Mouse (Mus musculus) neural tube, embryonic 12.5 days (tissue): ENCODE measurements around the gene Faf2. TPM values are rescaled to one million over a fixed set of nuclear protein-coding genes. Genes with fewer than 3 reads are reported as not detected.

Experiments used
- ATAC-seq: fragments of 200-750 bp; cut with Nextera tagmentation; 2 replicates; pipeline ENCODE4 v1.8.0; 2017; ENCODE audit warnings: low read depth, mild to moderate bottlenecking, moderate TSS enrichment, moderate library complexity; ENCODE audit not compliant: low FRiP score
- H3K27ac ChIP-seq: fragments of 300-500 bp; sonication (generic); 2 replicates; pipeline ENCODE4 v1.5.1; 2016
- H3K27me3 ChIP-seq: fragments of 300-500 bp; sonication (generic); replicated peaks from 2 replicates; pipeline ENCODE4 v1.6.1; 2016; ENCODE audit warnings: mild to moderate bottlenecking
- H3K36me3 ChIP-seq: fragments of 300-500 bp; sonication (generic); 2 replicates; pipeline ENCODE4 v1.6.1; 2016; ENCODE audit warnings: mild to moderate bottlenecking
- H3K4me1 ChIP-seq: fragments of 300-500 bp; sonication (generic); 2 replicates; pipeline ENCODE4 v1.6.1; 2016
- H3K4me2 ChIP-seq: fragments of 300-500 bp; sonication (generic); replicated peaks from 2 replicates; pipeline ENCODE4 v1.6.1; 2016; ENCODE audit warnings: mild to moderate bottlenecking
- H3K4me3 ChIP-seq: fragments of 300-500 bp; sonication (generic); 2 replicates; pipeline ENCODE4 v1.5.1; 2016
- H3K9ac ChIP-seq: fragments of 300-500 bp; sonication (generic); 2 replicates; pipeline ENCODE4 v1.6.1; 2016; ENCODE audit warnings: mild to moderate bottlenecking
- H3K9me3 ChIP-seq: fragments of 300-500 bp; sonication (generic); 2 replicates; pipeline ENCODE4 v1.6.1; 2016; ENCODE audit warnings: mild to moderate bottlenecking
- WGBS: fragments of 180-500 bp; shearing (Covaris S2); methylation state at CpG from one replicate; pipeline ENCODE4 v1.1.7; 2016; 5-methylcytosine and 5-hydroxymethylcytosine counted together
- polyA plus RNA-seq: library from polyadenylated mRNA; unstranded; fragments of >200 nt; fragmentation: Nextera tagmentation; extraction: Ambion mirVana; gene quantifications from 2 replicates; pipeline ENCODE4 v1.2.1, GENCODE M21; 2016

Gene Faf2
- polyA plus RNA-seq, 1 experiment from 2014 or later: 77.1 TPM

DNA sequence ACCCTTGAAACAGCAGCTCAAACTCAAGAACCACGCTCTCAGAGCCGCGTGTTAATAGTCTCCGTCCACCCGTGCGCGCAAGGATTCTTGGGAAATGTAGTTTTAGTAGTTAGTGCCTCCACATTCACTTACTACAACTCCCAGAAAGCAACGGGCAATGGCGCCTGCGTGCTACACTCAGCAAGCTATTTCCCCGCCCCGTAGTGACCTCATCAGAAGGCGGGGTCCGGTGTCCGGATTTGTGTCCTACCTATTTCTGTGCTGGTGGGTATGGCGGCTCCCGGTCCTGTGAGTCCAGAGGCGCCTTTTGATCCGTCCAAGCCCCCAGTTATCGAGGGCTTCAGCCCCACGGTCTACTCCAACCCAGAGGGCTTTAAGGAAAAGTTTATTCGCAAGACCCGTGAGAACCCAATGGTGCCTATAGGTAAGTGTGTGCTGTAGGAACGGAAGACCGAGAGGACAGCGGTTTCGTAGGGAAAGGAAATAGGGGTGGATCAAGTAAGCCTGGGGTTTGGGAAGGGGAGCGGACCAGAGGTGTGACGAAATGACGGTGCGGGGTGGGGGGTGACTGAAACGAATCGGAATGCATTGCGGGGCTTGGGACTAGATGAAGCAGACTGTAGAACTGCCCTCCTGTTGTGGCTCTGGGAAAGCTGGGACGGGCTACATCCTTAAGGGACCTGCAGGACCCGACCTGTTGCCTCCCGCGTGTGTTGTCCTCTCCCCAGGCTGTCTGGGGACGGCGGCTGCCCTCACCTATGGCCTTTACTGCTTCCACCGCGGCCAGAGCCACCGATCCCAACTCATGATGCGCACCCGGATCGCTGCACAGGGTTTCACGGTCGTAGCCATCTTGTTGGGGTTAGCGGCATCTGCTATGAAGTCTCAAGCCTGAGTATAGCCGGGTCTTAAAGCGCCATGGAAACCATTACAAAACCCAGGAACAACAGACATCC lies 31.3 kb upstream of the Faf2 start, which contains the start of the genes Nop16 and Higd2a:
TSS of gene Nop16 (minus strand) at position 95 of the 956 bp plus-strand sequence.
TSS of gene Higd2a (plus strand) at position 212 of the 956 bp plus-strand sequence.
- Histone ChIP-seq H3K4me2 (peak within 1 kb of the TSS; percentile 76), H3K9me3 (no peaks in the 10 kb centered on the region), H3K27me3 (no peaks in the 10 kb centered on the region), H3K4me3 (peak within 1 kb of the TSS; percentile 66), H3K36me3 (peaks cover 35% of the 10 kb centered on the region), H3K9ac (peak within 1 kb of the TSS; percentile 74), H3K4me1 (peaks cover 8% of the 10 kb centered on the region), H3K27ac (peak within 1 kb of the TSS; percentile 34; the same call in 1 of the 2 replicates)
- WGBS: under 1% methylated on average over 51 of the region's 51 CpGs
- peak; percentile 98 for ATAC-seq

- peaks cover 8% of the 10 kb centered on the region for H3K4me1 ChIP-seq
- WGBS: 95% methylated on average over 8 of the region's 8 CpGs
- ATAC-seq: no peak
- H3K9ac ChIP-seq: no peak overlapping the region
- no peak overlapping the region for H3K27ac ChIP-seq
- no peaks in the 10 kb centered on the region for H3K9me3 ChIP-seq
- peaks cover 34% of the 10 kb centered on the region for H3K36me3 ChIP-seq
- 0 out of 2 replicates have a peak overlapping the region, but pooled peaks have one; percentile 76 for H3K4me2 ChIP-seq
- H3K4me3 ChIP-seq: no peak overlapping the region
- H3K27me3 ChIP-seq: no peaks in the 10 kb centered on the region
Observed at GRCm38 (mm10) chr13:54591776-54592356, 29.7 kb upstream of the Faf2 start.

DNA sequence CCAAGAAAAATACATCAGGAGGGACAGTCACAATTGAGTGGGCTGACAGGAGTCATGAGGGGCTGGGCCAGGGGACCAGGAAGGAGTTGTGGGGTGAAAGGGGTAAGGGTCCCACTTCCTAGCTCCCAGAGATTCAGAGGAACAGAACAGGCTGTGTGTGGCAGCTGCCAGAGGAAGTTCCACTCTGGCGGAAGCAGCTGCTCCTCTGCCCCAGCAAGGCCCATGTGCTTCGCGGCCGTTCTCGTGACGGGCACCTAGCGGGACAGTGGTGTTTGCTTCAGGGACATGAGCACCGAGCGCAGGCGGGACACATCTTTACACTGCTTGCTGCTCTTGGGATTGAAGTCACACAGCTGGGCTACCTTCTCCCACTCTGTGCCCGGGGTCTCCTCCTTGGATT lies 28.0 kb upstream of the Faf2 start:
- peaks cover 33% of the 10 kb centered on the region for H3K36me3 ChIP-seq
- ATAC-seq: no peak
- H3K4me1 ChIP-seq: peaks cover 8% of the 10 kb centered on the region
- H3K4me2 ChIP-seq: no peak overlapping the region
- no peaks in the 10 kb centered on the region for H3K27me3 ChIP-seq
- H3K27ac ChIP-seq: no peak overlapping the region
- H3K9me3 ChIP-seq: no peaks in the 10 kb centered on the region
- H3K9ac ChIP-seq: no peak overlapping the region
- WGBS: 93% methylated on average over 11 of the region's 11 CpGs
- H3K4me3 ChIP-seq: no peak overlapping the region

GRCm38 (mm10) chr13:54596107-54596690 lies 25.4 kb upstream of the Faf2 start:
- no peak for ATAC-seq
- Histone ChIP-seq H3K4me2 (no peak overlapping the region), H3K9me3 (no peaks in the 10 kb centered on the region), H3K4me3 (no peak overlapping the region), H3K9ac (no peak overlapping the region), H3K27me3 (no peaks in the 10 kb centered on the region), H3K36me3 (peaks cover 44% of the 10 kb centered on the region), H3K27ac (no peak overlapping the region), H3K4me1 (peaks cover 2% of the 10 kb centered on the region)
- WGBS: 86% methylated on average over 8 of the region's 8 CpGs

DNA sequence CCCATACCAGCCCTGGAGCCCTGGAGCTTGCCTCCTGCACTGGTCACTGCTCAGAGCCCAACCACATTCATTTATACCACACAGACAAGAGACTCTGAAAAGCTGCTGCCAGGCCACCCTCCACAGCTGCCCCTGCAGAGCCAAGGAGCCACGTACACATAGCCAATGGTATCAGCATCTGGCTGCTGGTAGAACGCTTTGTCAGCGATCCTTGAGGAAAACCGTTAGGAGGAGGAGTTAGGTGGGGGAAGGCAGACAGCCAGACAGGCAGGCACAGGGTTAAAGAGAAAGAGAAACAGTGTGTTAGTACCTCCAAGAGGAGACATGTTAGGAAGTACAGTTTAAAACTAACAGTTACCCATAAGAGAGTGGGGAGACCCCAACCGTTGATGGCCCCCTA lies 24.7 kb upstream of the Faf2 start:
- H3K9me3 ChIP-seq: no peaks in the 10 kb centered on the region
- WGBS: 64% methylated on average over 5 of the region's 5 CpGs
- H3K4me2 ChIP-seq: no peak overlapping the region
- H3K36me3 ChIP-seq: peaks cover 44% of the 10 kb centered on the region
- H3K4me3 ChIP-seq: no peak overlapping the region
- no peak overlapping the region for H3K9ac ChIP-seq
- no peaks in the 10 kb centered on the region for H3K4me1 ChIP-seq
- H3K27me3 ChIP-seq: no peaks in the 10 kb centered on the region
- H3K27ac ChIP-seq: no peak overlapping the region
- no peak for ATAC-seq

DNA sequence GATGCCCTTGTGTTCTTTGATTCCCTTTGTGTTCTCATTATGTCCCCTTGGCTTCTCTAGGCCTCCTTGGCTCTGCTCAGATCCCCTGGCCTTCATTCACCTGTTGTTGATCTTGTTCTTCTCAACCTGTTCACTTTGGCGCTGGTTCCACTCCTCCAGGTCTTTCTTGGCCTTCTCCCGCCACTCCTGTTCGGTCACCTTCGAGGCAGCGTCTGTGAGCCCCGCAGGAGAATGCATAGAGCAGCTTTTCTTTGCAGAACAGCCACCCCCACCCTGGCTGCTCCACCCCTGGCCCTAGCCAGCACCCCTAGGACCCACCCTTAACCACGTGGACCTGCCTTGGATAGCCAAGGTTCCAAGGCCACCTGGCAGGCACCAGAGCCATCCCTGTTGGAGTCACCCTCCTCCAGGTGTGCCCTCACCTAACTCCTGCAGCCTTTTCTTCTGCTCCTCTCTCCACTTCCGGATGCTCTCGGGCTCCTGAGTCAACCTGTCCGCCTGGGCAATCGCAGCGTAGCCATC lies 22.9 kb upstream of the Faf2 start:
- ATAC-seq: no peak
- no peak overlapping the region for H3K4me3 ChIP-seq
- H3K36me3 ChIP-seq: peaks cover 41% of the 10 kb centered on the region
- H3K27me3 ChIP-seq: no peaks in the 10 kb centered on the region
- no peak overlapping the region for H3K4me2 ChIP-seq
- H3K27ac ChIP-seq: no peak overlapping the region
- no peaks in the 10 kb centered on the region for H3K9me3 ChIP-seq
- no peak overlapping the region for H3K9ac ChIP-seq
- H3K4me1 ChIP-seq: no peaks in the 10 kb centered on the region
- 90% methylated on average over 12 of the region's 12 CpGs for WGBS

- Histone ChIP-seq H3K27me3 (no peaks in the 10 kb centered on the region), H3K4me3 (no peak overlapping the region), H3K4me1 (no peaks in the 10 kb centered on the region), H3K9ac (no peak overlapping the region), H3K27ac (no peak overlapping the region), H3K9me3 (no peaks in the 10 kb centered on the region), H3K4me2 (no peak overlapping the region), H3K36me3 (peaks cover 26% of the 10 kb centered on the region)
- WGBS: 33% methylated on average over 3 of the region's 3 CpGs
- ATAC-seq: no peak
Observed at GRCm38 (mm10) chr13:54602639-54603111, 18.9 kb upstream of the Faf2 start.

DNA sequence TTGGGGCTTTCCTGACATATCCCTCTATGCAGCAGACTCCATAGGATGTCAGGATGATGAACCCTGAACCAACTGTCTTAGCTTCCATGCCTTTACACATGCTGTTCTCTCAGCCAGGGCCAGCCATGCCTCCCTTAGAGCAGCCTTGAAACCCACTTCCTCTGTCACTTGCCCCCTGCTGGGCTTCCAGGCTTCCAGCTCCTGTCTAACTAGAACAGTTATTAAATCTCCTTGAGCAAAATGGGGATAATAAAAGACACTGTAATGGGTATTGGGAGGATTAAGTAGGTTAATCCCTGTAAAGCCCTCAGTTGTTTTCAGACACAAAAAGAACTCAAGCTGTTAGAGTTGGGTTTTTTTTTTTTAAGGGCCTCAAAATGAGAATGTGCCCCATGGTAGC lies 18.1 kb upstream of the Faf2 start:
- no peak overlapping the region for H3K27ac ChIP-seq
- H3K27me3 ChIP-seq: no peaks in the 10 kb centered on the region
- no peak for ATAC-seq
- peaks cover 20% of the 10 kb centered on the region for H3K36me3 ChIP-seq
- no peak overlapping the region for H3K9ac ChIP-seq
- H3K9me3 ChIP-seq: no peaks in the 10 kb centered on the region
- no peak overlapping the region for H3K4me2 ChIP-seq
- peaks cover under 1% of the 10 kb centered on the region; the same call in 1 of the 2 replicates for H3K4me1 ChIP-seq
- H3K4me3 ChIP-seq: no peak overlapping the region

DNA sequence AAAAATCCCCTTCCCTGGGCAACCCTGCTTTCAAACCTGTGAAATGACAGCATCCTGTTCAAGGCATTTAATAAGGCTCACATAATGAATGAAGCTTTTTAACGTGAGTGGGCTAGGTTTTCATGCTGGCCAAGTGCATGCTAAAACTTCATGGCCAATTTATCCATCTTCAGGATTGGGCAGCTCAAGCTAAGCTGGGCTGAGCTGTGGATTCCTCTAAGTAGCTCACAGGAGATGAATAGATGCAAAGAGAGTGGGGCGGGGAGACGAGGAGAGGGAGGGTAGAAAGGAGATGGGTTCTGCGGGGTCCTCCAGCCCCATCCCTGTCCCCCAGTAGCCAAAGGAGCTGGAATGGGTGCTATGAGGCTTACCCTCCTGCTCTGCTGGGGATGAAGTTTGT lies 17.4 kb upstream of the Faf2 start:
- H3K4me2 ChIP-seq: no peak overlapping the region
- H3K9me3 ChIP-seq: no peaks in the 10 kb centered on the region
- no peak overlapping the region for H3K9ac ChIP-seq
- no peaks in the 10 kb centered on the region for H3K27me3 ChIP-seq
- H3K4me3 ChIP-seq: no peak overlapping the region
- 63% methylated on average over 4 of the region's 4 CpGs for WGBS
- no peak for ATAC-seq
- H3K4me1 ChIP-seq: peaks cover 8% of the 10 kb centered on the region
- peaks cover 14% of the 10 kb centered on the region for H3K36me3 ChIP-seq
- no peak overlapping the region for H3K27ac ChIP-seq

DNA sequence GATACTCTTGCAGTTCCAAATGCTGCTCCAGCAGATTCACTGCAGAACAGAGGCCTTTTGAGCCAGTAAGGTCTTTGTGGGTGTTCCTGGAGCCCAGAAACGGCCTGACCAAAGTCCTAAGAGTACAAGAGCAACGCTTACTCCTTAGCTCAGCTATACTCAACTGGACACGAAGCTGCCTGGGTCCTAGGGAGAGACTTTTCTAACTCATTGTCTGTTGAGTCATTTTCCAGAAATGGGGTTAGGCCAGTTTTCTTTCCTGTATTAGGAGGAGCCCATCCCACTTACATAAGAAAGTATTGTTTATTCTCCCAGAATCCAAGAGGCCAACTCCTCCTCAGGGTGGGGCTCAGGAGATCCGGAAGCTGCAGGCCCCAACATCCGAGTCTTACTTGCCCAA lies 16.2 kb upstream of the Faf2 start:
- H3K9ac ChIP-seq: no peak overlapping the region
- no peaks in the 10 kb centered on the region for H3K27me3 ChIP-seq
- no peaks in the 10 kb centered on the region for H3K9me3 ChIP-seq
- H3K4me2 ChIP-seq: no peak overlapping the region
- no peak for ATAC-seq
- H3K36me3 ChIP-seq: 0 out of 2 replicates have a peak, but pooled peaks cover 8% of the 10 kb centered on the region
- H3K27ac ChIP-seq: no peak overlapping the region
- H3K4me1 ChIP-seq: peaks cover 14% of the 10 kb centered on the region
- 83% methylated on average over 5 of the region's 5 CpGs for WGBS
- H3K4me3 ChIP-seq: no peak overlapping the region

GRCm38 (mm10) chr13:54607204-54607603 lies 14.4 kb upstream of the Faf2 start:
- Histone ChIP-seq H3K4me3 (no peak overlapping the region), H3K27ac (no peak overlapping the region), H3K36me3 (0 out of 2 replicates have a peak, but pooled peaks cover 8% of the 10 kb centered on the region), H3K9me3 (no peaks in the 10 kb centered on the region), H3K27me3 (no peaks in the 10 kb centered on the region), H3K9ac (no peak overlapping the region), H3K4me1 (peaks cover 20% of the 10 kb centered on the region), H3K4me2 (no peak overlapping the region)
- ATAC-seq: no peak
- WGBS: 77% methylated on average over 5 of the region's 5 CpGs

- Histone ChIP-seq H3K36me3 (0 out of 2 replicates have a peak, but pooled peaks cover 8% of the 10 kb centered on the region), H3K9me3 (no peaks in the 10 kb centered on the region), H3K9ac (no peak overlapping the region), H3K4me3 (no peak overlapping the region), H3K27ac (no peak overlapping the region), H3K27me3 (no peaks in the 10 kb centered on the region), H3K4me2 (no peak overlapping the region), H3K4me1 (peaks cover 20% of the 10 kb centered on the region)
- no peak for ATAC-seq
- 71% methylated on average over 3 of the region's 3 CpGs for WGBS
Observed at GRCm38 (mm10) chr13:54608002-54608401, 13.6 kb upstream of the Faf2 start.
